Mouse (Mus musculus): ENCODE results near the gene P4ha2. TPM values are rescaled to one million over a fixed set of nuclear protein-coding genes. Genes with fewer than 3 reads are reported as not detected.
"Not testable (repeated sequence)": the region's sequence is repeated elsewhere in the genome, so short reads cannot be mapped to it uniquely, and the experiment has no call there.

Gene P4ha2
- polyA plus RNA-seq, 1 experiment from 2014 or later: 44.5 TPM

- no peak overlapping the region for H3K27ac ChIP-seq
- H3K4me3 ChIP-seq (replicated peaks): no peak overlapping the region
- WGBS: 73% methylated on average over 18 of the region's 18 CpGs
- no peak overlapping the region for H3K4me2 ChIP-seq
- no peaks in the 10 kb centered on the region for H3K9me3 ChIP-seq (replicated peaks)
- H3K27me3 ChIP-seq: no peaks in the 10 kb centered on the region
- peaks cover 7% of the 10 kb centered on the region; the same call in 1 of the 2 replicates for H3K36me3 ChIP-seq
- no peak overlapping the region for H3K9ac ChIP-seq
- H3K4me1 ChIP-seq: peaks cover 3% of the 10 kb centered on the region; the same call in 1 of the 2 replicates
- ATAC-seq (replicated peaks; ENCODE audit: low FRiP score): no peak
Measured at GRCm38 (mm10) chr11:54125982-54126648, 26.2 kb downstream of the P4ha2 start.

- H3K27me3 ChIP-seq: no peaks in the 10 kb centered on the region
- peaks cover 10% of the 10 kb centered on the region; the same call in 1 of the 2 replicates for H3K36me3 ChIP-seq
- WGBS: 35% methylated on average over 15 of the region's 15 CpGs
- H3K27ac ChIP-seq: no peak overlapping the region; the same call in 1 of the 2 replicates
- no peaks in the 10 kb centered on the region for H3K9me3 ChIP-seq (replicated peaks)
- ATAC-seq (replicated peaks; ENCODE audit: low FRiP score): no peak
- no peak overlapping the region for H3K9ac ChIP-seq
- H3K4me3 ChIP-seq (replicated peaks): no peak overlapping the region
- peaks cover 3% of the 10 kb centered on the region; the same call in 1 of the 2 replicates for H3K4me1 ChIP-seq
- no peak overlapping the region for H3K4me2 ChIP-seq
Measured at GRCm38 (mm10) chr11:54126654-54127374, 26.9 kb downstream of the P4ha2 start.

GRCm38 (mm10) chr11:54127397-54127796 lies 27.5 kb downstream of the P4ha2 start:
- no peak overlapping the region for H3K4me3 ChIP-seq (replicated peaks)
- no peak for ATAC-seq (replicated peaks; ENCODE audit: low FRiP score)
- no peak overlapping the region for H3K4me2 ChIP-seq

GRCm38 (mm10) chr11:54129955-54130354 lies 30.1 kb downstream of the P4ha2 start:
- H3K27me3 ChIP-seq: no peaks in the 10 kb centered on the region
- no peak overlapping the region for H3K4me3 ChIP-seq (replicated peaks)
- no peaks in the 10 kb centered on the region for H3K9me3 ChIP-seq (replicated peaks)
- no peak overlapping the region for H3K4me2 ChIP-seq
- H3K9ac ChIP-seq: no peak overlapping the region
- no peak overlapping the region for H3K27ac ChIP-seq
- no peak for ATAC-seq (replicated peaks; ENCODE audit: low FRiP score)
- H3K36me3 ChIP-seq: peaks cover 6% of the 10 kb centered on the region; the same call in 1 of the 2 replicates
- 88% methylated on average over 8 of the region's 8 CpGs for WGBS
- peaks cover 3% of the 10 kb centered on the region; the same call in 1 of the 2 replicates for H3K4me1 ChIP-seq

More at GRCm38 (mm10) chr11:54127397-54127796, 27.5 kb downstream of the P4ha2 start:
- Histone ChIP-seq H3K9ac (no peak overlapping the region), H3K27me3 (no peaks in the 10 kb centered on the region), H3K36me3 (peaks cover 10% of the 10 kb centered on the region; the same call in 1 of the 2 replicates), H3K4me1 (peaks cover 3% of the 10 kb centered on the region; the same call in 1 of the 2 replicates), H3K27ac (no peak overlapping the region), H3K9me3 (replicated peaks) (no peaks in the 10 kb centered on the region)
- WGBS: 81% methylated on average over 2 of the region's 2 CpGs

GRCm38 (mm10) chr11:54130721-54131120 lies 30.8 kb downstream of the P4ha2 start:
- Histone ChIP-seq H3K27me3 (no peaks in the 10 kb centered on the region), H3K4me3 (replicated peaks) (no peak overlapping the region), H3K4me1 (peaks cover 3% of the 10 kb centered on the region; the same call in 1 of the 2 replicates), H3K4me2 (no peak overlapping the region), H3K36me3 (0 out of 2 replicates have a peak, but pooled peaks cover 4% of the 10 kb centered on the region), H3K9me3 (replicated peaks) (no peaks in the 10 kb centered on the region), H3K27ac (no peak overlapping the region), H3K9ac (no peak overlapping the region)
- WGBS: 91% methylated on average over 6 of the region's 6 CpGs
- no peak for ATAC-seq (replicated peaks; ENCODE audit: low FRiP score)

GRCm38 (mm10) chr11:54132290-54132689 lies 32.4 kb downstream of the P4ha2 start:
- H3K4me3 ChIP-seq (replicated peaks): no peak overlapping the region
- H3K36me3 ChIP-seq: 0 out of 2 replicates have a peak, but pooled peaks cover 4% of the 10 kb centered on the region
- no peak overlapping the region for H3K9ac ChIP-seq
- no peak for ATAC-seq (replicated peaks; ENCODE audit: low FRiP score)
- H3K4me1 ChIP-seq: no peaks in the 10 kb centered on the region
- H3K4me2 ChIP-seq: no peak overlapping the region
- 38% methylated on average over 10 of the region's 10 CpGs for WGBS
- no peaks in the 10 kb centered on the region for H3K27me3 ChIP-seq
- no peak overlapping the region for H3K27ac ChIP-seq
- H3K9me3 ChIP-seq (replicated peaks): no peaks in the 10 kb centered on the region

GRCm38 (mm10) chr11:54134905-54135304 lies 35.0 kb downstream of the P4ha2 start:
- Histone ChIP-seq H3K27ac (no peak overlapping the region), H3K36me3 (0 out of 2 replicates have a peak, but pooled peaks cover 4% of the 10 kb centered on the region), H3K4me1 (no peaks in the 10 kb centered on the region), H3K9ac (no peak overlapping the region), H3K9me3 (replicated peaks) (no peaks in the 10 kb centered on the region), H3K4me2 (no peak overlapping the region), H3K27me3 (no peaks in the 10 kb centered on the region), H3K4me3 (replicated peaks) (no peak overlapping the region)
- WGBS: 78% methylated on average over 6 of the region's 6 CpGs
- ATAC-seq (replicated peaks; ENCODE audit: low FRiP score): no peak

- H3K9me3 ChIP-seq (replicated peaks); H3K9ac ChIP-seq; H3K36me3 ChIP-seq; H3K4me3 ChIP-seq (replicated peaks); H3K4me1 ChIP-seq; H3K4me2 ChIP-seq; H3K27ac ChIP-seq; H3K27me3 ChIP-seq; ATAC-seq (replicated peaks; ENCODE audit: low FRiP score): not testable (repeated sequence)
- WGBS: 43% methylated on average over 2 of the region's 2 CpGs
Measured at GRCm38 (mm10) chr11:54140159-54140558, 40.3 kb downstream of the P4ha2 start.

- Histone ChIP-seq H3K9ac (no peak overlapping the region), H3K4me1 (no peaks in the 10 kb centered on the region), H3K9me3 (replicated peaks) (no peaks in the 10 kb centered on the region), H3K4me3 (replicated peaks) (no peak overlapping the region), H3K27me3 (no peaks in the 10 kb centered on the region), H3K4me2 (no peak overlapping the region), H3K36me3 (no peaks in the 10 kb centered on the region), H3K27ac (no peak overlapping the region)
- ATAC-seq (replicated peaks; ENCODE audit: low FRiP score): no peak
- whole genome bisulfite sequencing: 91% methylated on average over 7 of the region's 7 CpGs
Measured at GRCm38 (mm10) chr11:54141200-54141971, 41.5 kb downstream of the P4ha2 start.

- no peak overlapping the region for H3K4me3 ChIP-seq (replicated peaks)
- H3K4me2 ChIP-seq: no peak overlapping the region
- H3K4me1 ChIP-seq: no peaks in the 10 kb centered on the region
- H3K9ac ChIP-seq: no peak overlapping the region
- H3K27ac ChIP-seq: no peak overlapping the region
- H3K9me3 ChIP-seq (replicated peaks): no peaks in the 10 kb centered on the region
- H3K36me3 ChIP-seq: no peaks in the 10 kb centered on the region
- ATAC-seq (replicated peaks; ENCODE audit: low FRiP score): no peak
- WGBS: 24% methylated on average over 3 of the region's 3 CpGs
- no peaks in the 10 kb centered on the region for H3K27me3 ChIP-seq
Measured at GRCm38 (mm10) chr11:54144886-54145285, 45.0 kb downstream of the P4ha2 start.

- Histone ChIP-seq H3K9ac (no peak overlapping the region), H3K4me1 (no peaks in the 10 kb centered on the region), H3K36me3 (no peaks in the 10 kb centered on the region), H3K4me3 (replicated peaks) (no peak overlapping the region), H3K9me3 (replicated peaks) (no peaks in the 10 kb centered on the region), H3K27ac (no peak overlapping the region), H3K4me2 (no peak overlapping the region), H3K27me3 (no peaks in the 10 kb centered on the region)
- 83% methylated on average over 6 of the region's 6 CpGs for WGBS
- ATAC-seq (replicated peaks; ENCODE audit: low FRiP score): no peak
Measured at GRCm38 (mm10) chr11:54145990-54146389, 46.1 kb downstream of the P4ha2 start.
